Mouse (Mus musculus) hindbrain, postnatal 0 days (tissue): ENCODE measurements around the gene BC016579. TPM values are rescaled to one million over a fixed set of nuclear protein-coding genes. Genes with fewer than 3 reads are reported as not detected.

Experiments used
- ATAC-seq: fragments of 200-750 bp; cut with Nextera tagmentation; 2 replicates; pipeline ENCODE4 v1.8.0; 2017; ENCODE audit warnings: mild to moderate bottlenecking, moderate TSS enrichment, moderate library complexity
- DNase-seq: peaks from one replicate; pipeline ENCODE4 v3.0.0-alpha.2; 2015; ENCODE audit warnings: low spot score
- H3K27ac ChIP-seq: fragments of 300-500 bp; sonication (generic); 2 replicates; pipeline ENCODE4 v1.5.1; 2014; ENCODE audit warnings: mild to moderate bottlenecking
- H3K27me3 ChIP-seq: fragments of 300-500 bp; sonication (generic); 2 replicates; pipeline ENCODE4 v1.6.1; 2014; ENCODE audit warnings: low read length, mixed read lengths; ENCODE audit not compliant: insufficient read depth
- H3K36me3 ChIP-seq: fragments of 300-500 bp; sonication (generic); 2 replicates; pipeline ENCODE4 v1.6.1; 2014; ENCODE audit warnings: low read length, mixed read lengths; ENCODE audit not compliant: insufficient read depth
- H3K4me1 ChIP-seq: fragments of 300-500 bp; sonication (generic); 2 replicates; pipeline ENCODE4 v1.6.1; 2014; ENCODE audit warnings: antibody characterized with exemption, low read length, mixed read lengths; ENCODE audit not compliant: insufficient read depth
- H3K4me2 ChIP-seq: fragments of 300-500 bp; sonication (generic); 2 replicates; pipeline ENCODE4 v1.6.1; 2014; ENCODE audit warnings: low read depth, mild to moderate bottlenecking, low read length, moderate library complexity, mixed read lengths
- H3K4me3 ChIP-seq: fragments of 300-500 bp; sonication (generic); 2 replicates; pipeline ENCODE4 v1.5.1; 2014; ENCODE audit warnings: low read length
- H3K9ac ChIP-seq: fragments of 300-500 bp; sonication (generic); replicated peaks from 2 replicates; pipeline ENCODE4 v1.6.1; 2014; ENCODE audit warnings: mild to moderate bottlenecking, low read length, moderate library complexity, mixed read lengths
- H3K9me3 ChIP-seq: fragments of 300-500 bp; sonication (generic); 2 replicates; pipeline ENCODE4 v1.6.1; 2016; ENCODE audit warnings: low read length, mixed read lengths
- CTCF ChIP-seq: IDR thresholded peaks from 2 replicates; pipeline ENCODE4 v1.5.1; 2016; ENCODE audit warnings: antibody characterized with exemption, control low read depth, low read depth
- WGBS: fragments of 180-500 bp; shearing (Covaris S2); extraction: QIAGEN DNeasy Blood & Tissue Kit; methylation state at CpG from one replicate; pipeline ENCODE4 v1.1.7; 2014; 5-methylcytosine and 5-hydroxymethylcytosine counted together
- polyA plus RNA-seq: library from polyadenylated mRNA; unstranded; fragments of >200 nt; fragmentation: Nextera tagmentation; extraction: Ambion mirVana; gene quantifications from 2 replicates; pipeline ENCODE4 v1.2.1, GENCODE M21; 2015
- total RNA-seq: library from RNA; depleted of rRNA; stranded (reverse); fragments of >200 nt; gene quantifications from 2 replicates; pipeline ENCODE4 v1.2.3, GENCODE M21; 2014

BC016579 gene
- total and polyA plus RNA-seq, 2 experiments from 2014 or later, result not detected

DNA sequence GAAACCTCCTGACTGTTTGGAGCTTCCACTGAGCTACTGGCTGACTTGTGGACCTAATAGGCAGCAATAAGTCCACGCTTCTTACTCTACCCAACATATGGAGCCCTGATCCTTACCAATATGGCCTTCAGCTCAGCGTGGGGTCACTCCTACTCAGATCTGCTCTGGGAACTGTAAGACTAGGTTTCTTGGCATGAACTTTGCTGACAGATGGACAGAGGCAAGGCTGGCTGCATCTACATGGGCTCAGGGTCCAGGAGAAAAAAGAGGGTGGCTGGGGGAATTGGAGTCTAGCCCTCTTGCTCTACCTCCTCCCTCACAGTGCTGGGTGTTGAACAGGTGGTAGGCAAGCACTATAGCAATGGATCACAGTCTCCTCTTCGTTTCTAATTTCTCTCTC, 33.0 kb upstream of the BC016579 start:
- Histone ChIP-seq H3K4me3 (no peak overlapping the region), H3K9me3 (no peaks in the 10 kb centered on the region), H3K27me3 (no peaks in the 10 kb centered on the region), H3K4me1 (peaks cover 7% of the 10 kb centered on the region; the same call in 1 of the 2 replicates), H3K27ac (no peak overlapping the region), H3K36me3 (no peaks in the 10 kb centered on the region), H3K9ac (no peak overlapping the region), H3K4me2 (no peak overlapping the region)
- WGBS, result 61% methylated on average over 3 of the region's 3 CpGs
- peak; percentile 57 for ATAC-seq
- DNase-seq, result peak; percentile 50
- no peak for TF ChIP-seq CTCF

DNA sequence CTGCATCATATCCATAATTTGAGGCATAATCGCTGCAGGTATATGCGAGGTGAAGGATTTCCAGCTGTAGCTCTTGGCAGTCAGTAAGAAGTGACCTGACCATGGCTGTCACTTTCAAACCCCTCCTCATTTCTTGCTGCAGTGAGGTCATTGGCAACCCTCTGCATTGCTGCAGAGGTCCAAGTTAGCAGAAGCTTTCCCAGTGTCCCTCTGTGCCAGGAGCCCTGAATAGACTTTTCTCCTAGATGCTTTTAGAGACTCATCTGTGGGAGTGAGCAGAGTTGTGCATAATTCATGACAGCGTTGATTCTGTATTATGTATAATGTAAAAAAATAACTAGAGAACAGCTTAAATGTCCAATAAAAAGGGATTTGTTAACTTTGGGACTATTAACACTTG, 31.4 kb upstream of the BC016579 start:
- Histone ChIP-seq H3K4me2 (no peak overlapping the region), H3K27me3 (no peaks in the 10 kb centered on the region), H3K4me3 (no peak overlapping the region), H3K9me3 (no peaks in the 10 kb centered on the region), H3K36me3 (no peaks in the 10 kb centered on the region), H3K27ac (no peak overlapping the region), H3K9ac (no peak overlapping the region), H3K4me1 (peaks cover 4% of the 10 kb centered on the region; the same call in 1 of the 2 replicates)
- ATAC-seq, result peak; percentile 30
- no peak for TF ChIP-seq CTCF
- DNase-seq, result peak; percentile 11
- WGBS, result 57% methylated on average over 3 of the region's 3 CpGs

DNA sequence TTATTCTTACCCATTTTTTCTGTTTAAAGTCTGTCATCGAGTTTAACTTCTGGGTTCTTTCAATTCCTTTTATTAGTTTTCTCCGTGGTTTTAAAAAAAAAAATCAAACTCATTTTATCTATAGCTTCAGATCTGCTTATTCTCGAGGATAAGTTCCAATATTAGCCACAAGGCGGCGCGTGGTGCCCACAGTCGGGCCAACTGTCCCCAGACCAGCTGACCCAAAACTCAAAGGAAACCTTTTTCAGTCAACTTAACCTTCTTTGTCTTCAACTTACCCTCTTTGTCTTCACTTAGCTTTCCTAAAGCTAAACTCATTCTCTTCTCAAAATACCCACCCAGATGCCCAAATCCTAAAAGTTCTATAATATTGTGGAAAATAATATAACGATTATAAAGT, 30.9 kb upstream of the BC016579 start:
- no peak overlapping the region for H3K27ac ChIP-seq
- H3K4me2 ChIP-seq, result no peak overlapping the region
- TF ChIP-seq CTCF, result peak; percentile 85
- H3K27me3 ChIP-seq, result no peaks in the 10 kb centered on the region
- H3K4me1 ChIP-seq, result no peaks in the 10 kb centered on the region
- H3K9ac ChIP-seq, result no peak overlapping the region
- DNase-seq, result peak; percentile 79
- no peaks in the 10 kb centered on the region for H3K9me3 ChIP-seq
- WGBS, result 14% methylated on average over 8 of the region's 8 CpGs
- ATAC-seq, result peak; percentile 70; the same call in 1 of the 2 replicates
- no peaks in the 10 kb centered on the region for H3K36me3 ChIP-seq
- H3K4me3 ChIP-seq, result no peak overlapping the region

DNA sequence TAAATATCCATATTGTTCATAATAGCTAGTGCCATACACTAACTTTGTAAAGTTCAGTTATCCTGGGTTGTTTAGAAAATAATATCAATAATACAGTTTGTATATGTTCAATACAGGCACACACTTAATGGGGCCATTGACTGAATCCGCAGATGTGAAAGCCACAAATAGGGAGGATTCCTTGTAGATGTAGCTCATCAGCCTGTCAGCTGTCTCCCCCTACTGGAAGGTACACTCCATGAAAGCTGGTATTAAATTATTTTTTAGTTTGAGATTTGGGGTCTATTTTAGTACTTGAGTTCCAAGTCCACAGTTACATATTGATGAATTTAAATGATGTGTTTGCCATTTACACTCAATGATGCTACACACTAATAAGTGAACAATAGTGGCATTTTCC, 22.6 kb upstream of the BC016579 start:
- no peak overlapping the region for H3K4me3 ChIP-seq
- peak; percentile 68 for TF ChIP-seq CTCF
- H3K4me1 ChIP-seq, result no peaks in the 10 kb centered on the region
- H3K4me2 ChIP-seq, result no peak overlapping the region
- DNase-seq (peak; percentile 53), ATAC-seq (no peak)
- 36% methylated on average over 1 of the region's 1 CpGs for WGBS
- no peak overlapping the region for H3K9ac ChIP-seq
- H3K36me3 ChIP-seq, result no peaks in the 10 kb centered on the region
- no peaks in the 10 kb centered on the region for H3K27me3 ChIP-seq
- H3K9me3 ChIP-seq, result no peaks in the 10 kb centered on the region
- no peak overlapping the region for H3K27ac ChIP-seq

DNA sequence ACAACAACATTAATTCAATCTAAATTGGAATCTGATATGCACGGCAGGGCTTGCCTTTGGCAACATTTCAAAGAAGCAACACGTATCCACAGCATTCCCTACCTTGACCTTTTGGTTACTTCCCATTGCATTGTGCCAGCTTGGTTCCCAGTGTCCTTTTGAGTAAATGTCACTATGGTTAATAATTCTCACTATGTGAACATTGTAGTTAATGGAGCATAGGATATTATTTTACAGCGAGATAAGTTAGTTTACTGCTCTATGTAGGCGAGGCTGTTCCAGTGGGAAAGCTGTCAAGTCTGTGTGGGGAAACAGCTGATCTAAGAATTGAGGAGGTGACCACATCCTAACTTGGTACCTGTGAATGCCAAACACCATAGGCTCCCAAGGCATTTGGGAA, 16.1 kb upstream of the BC016579 start:
- DNase-seq (no peak), ATAC-seq (no peak)
- no peaks in the 10 kb centered on the region for H3K36me3 ChIP-seq
- no peak overlapping the region for H3K9ac ChIP-seq
- no peak for TF ChIP-seq CTCF
- H3K9me3 ChIP-seq, result no peaks in the 10 kb centered on the region
- H3K4me1 ChIP-seq, result no peaks in the 10 kb centered on the region
- H3K27ac ChIP-seq, result no peak overlapping the region
- H3K4me3 ChIP-seq, result no peak overlapping the region
- no peaks in the 10 kb centered on the region for H3K27me3 ChIP-seq
- no peak overlapping the region for H3K4me2 ChIP-seq
- WGBS, result 39% methylated on average over 4 of the region's 4 CpGs

DNA sequence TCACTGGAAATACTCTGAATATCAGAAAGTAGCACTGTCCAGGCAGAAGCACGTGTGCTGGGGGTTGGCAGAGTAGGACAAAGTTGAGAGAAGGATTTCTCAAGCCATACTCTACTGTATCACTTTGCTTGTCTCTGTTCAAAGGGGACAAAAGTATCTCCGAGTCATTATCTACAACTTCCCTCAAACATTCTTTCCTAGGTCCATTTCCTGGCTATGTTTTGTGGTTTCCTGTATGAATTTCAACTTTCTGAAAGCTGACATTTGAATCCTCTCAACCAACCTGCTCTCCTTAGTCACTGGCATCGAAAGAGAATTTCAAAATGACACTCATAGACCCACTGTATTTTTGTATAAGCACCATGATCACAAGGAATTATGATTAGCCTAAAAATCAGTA, 14.3 kb upstream of the BC016579 start:
- 79% methylated on average over 3 of the region's 3 CpGs for WGBS
- H3K4me2 ChIP-seq, result no peak overlapping the region
- DNase-seq, result no peak
- TF ChIP-seq CTCF, result no peak
- H3K9ac ChIP-seq, result no peak overlapping the region
- H3K27ac ChIP-seq, result no peak overlapping the region
- no peak overlapping the region for H3K4me3 ChIP-seq
- no peaks in the 10 kb centered on the region for H3K9me3 ChIP-seq
- no peaks in the 10 kb centered on the region for H3K36me3 ChIP-seq
- ATAC-seq, result no peak
- H3K4me1 ChIP-seq, result no peaks in the 10 kb centered on the region
- no peaks in the 10 kb centered on the region for H3K27me3 ChIP-seq

DNA sequence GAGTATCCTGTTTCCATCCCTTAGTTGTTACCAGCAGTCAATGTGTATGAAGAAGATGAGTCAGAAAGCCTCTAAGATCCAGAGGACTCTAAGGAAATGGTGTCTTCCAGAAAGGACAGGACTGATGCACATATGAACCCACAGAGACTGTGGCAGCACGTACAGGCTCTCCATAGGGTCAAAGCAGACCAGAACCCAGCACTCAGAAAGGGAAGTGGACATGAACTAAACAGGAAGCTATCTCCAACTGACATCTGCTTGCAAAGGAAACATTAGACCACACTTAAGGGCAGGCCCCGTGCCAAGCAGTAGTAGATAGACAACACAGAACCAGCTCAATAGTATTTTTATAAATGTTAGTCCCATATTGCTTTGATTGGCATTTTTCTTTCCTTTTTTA, 12.3 kb upstream of the BC016579 start:
- Histone ChIP-seq H3K4me2 (no peak overlapping the region), H3K4me3 (no peak overlapping the region), H3K9ac (no peak overlapping the region), H3K27me3 (no peaks in the 10 kb centered on the region), H3K36me3 (no peaks in the 10 kb centered on the region), H3K4me1 (no peaks in the 10 kb centered on the region), H3K9me3 (no peaks in the 10 kb centered on the region), H3K27ac (no peak overlapping the region)
- DNase-seq (no peak), ATAC-seq (no peak)
- 90% methylated on average over 2 of the region's 2 CpGs for WGBS
- TF ChIP-seq CTCF, result no peak
